Mouse (Mus musculus) C2C12 (cell line): ENCODE measurements around the gene Plcb4. TPM values are rescaled to one million over a fixed set of nuclear protein-coding genes. Genes with fewer than 3 reads are reported as not detected.

Experiments
- H3K27me3 ChIP-seq: one replicate; pipeline ENCODE4 v1.6.1; 2011; ENCODE audit not compliant: control insufficient read depth, insufficient read depth, insufficient read length
- H3K36me3 ChIP-seq: one replicate; pipeline ENCODE4 v1.6.1; 2011; ENCODE audit not compliant: control insufficient read depth, insufficient read depth
- H3K4me3 ChIP-seq: one replicate; pipeline ENCODE4 v1.5.1; 2011; ENCODE audit warnings: mild to moderate bottlenecking, control low read depth; ENCODE audit not compliant: poor library complexity, insufficient read depth, severe bottlenecking
- H3K79me2 ChIP-seq: one replicate; pipeline ENCODE4 v1.6.1; 2011; ENCODE audit not compliant: control insufficient read depth, insufficient read depth
- H3K79me3 ChIP-seq: one replicate; pipeline ENCODE4 v1.6.1; 2011; ENCODE audit warnings: low read depth, control low read depth
- H3ac ChIP-seq: one replicate; pipeline ENCODE3; 2011; ENCODE audit warnings: low read depth; ENCODE audit not compliant: control insufficient read depth, insufficient read length
- CEBPB ChIP-seq: IDR thresholded peaks from one replicate; pipeline ENCODE4 v1.6.1; 2011; ENCODE audit warnings: low read depth, mild to moderate bottlenecking, control low read depth, moderate library complexity
- CTCF ChIP-seq: IDR thresholded peaks from one replicate; pipeline ENCODE4 v1.5.1; 2011; ENCODE audit not compliant: control insufficient read depth, insufficient read depth, insufficient read length
- FOSL1 ChIP-seq: IDR thresholded peaks from one replicate; pipeline ENCODE4 v1.8.0; 2011; ENCODE audit warnings: mild to moderate bottlenecking, low read length; ENCODE audit not compliant: poor library complexity, insufficient read depth, severe bottlenecking
- MAX ChIP-seq: IDR thresholded peaks from one replicate; pipeline ENCODE4 v1.6.1; 2011; ENCODE audit warnings: mild to moderate bottlenecking, control low read depth
- MYOD1 ChIP-seq: IDR thresholded peaks from one replicate; pipeline ENCODE4 v1.6.1; 2011; ENCODE audit warnings: low read depth; ENCODE audit not compliant: control insufficient read depth, insufficient read length
- MYOG ChIP-seq: IDR thresholded peaks from one replicate; pipeline ENCODE4 v1.6.1; 2011; ENCODE audit not compliant: control insufficient read depth, insufficient read length; ENCODE audit errors: extremely low read depth
- USF1 ChIP-seq: IDR thresholded peaks from one replicate; pipeline ENCODE4 v1.6.1; 2011; ENCODE audit warnings: low read depth, mild to moderate bottlenecking, control low read depth, moderate library complexity
- polyA plus RNA-seq: library from polyadenylated mRNA; unstranded; fragments of >200 nt; fragmentation: generic; extraction: Trizol; gene quantifications from one replicate; pipeline ENCODE4 v1.2.1, GENCODE M21; 2012; ENCODE audit warnings: missing spikeins

The Plcb4 gene
- polyA plus RNA-seq, 1 experiment: 3.0 TPM

DNA sequence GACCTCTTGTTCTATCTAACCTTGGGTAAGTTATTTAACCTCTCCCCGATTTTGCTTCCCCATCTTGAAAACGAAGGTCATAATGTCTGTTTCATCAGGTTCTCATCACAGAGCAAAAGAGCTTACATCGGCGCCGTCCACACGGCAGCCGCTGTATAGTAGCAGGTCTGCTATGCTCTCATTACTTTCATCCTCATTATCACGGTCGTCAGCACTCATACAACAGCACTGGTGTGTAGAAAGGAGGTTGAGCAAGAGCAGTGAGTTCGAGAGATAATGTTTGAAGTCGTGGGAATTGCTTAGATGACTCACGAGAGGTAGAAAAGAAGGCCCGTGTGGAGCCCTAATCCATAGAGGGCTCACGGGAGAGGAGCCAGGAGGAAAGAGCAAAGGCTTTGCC lies 304.3 kb downstream of the Plcb4 start:
- H3K36me3 ChIP-seq: no peaks in the 10 kb centered on the region
- TF ChIP-seq MYOG: no peak
- no peak overlapping the region for H3ac ChIP-seq
- H3K79me2 ChIP-seq: no peaks in the 10 kb centered on the region
- H3K4me3 ChIP-seq: no peak overlapping the region
- H3K27me3 ChIP-seq: no peaks in the 10 kb centered on the region
- no peaks in the 10 kb centered on the region for H3K79me3 ChIP-seq

DNA sequence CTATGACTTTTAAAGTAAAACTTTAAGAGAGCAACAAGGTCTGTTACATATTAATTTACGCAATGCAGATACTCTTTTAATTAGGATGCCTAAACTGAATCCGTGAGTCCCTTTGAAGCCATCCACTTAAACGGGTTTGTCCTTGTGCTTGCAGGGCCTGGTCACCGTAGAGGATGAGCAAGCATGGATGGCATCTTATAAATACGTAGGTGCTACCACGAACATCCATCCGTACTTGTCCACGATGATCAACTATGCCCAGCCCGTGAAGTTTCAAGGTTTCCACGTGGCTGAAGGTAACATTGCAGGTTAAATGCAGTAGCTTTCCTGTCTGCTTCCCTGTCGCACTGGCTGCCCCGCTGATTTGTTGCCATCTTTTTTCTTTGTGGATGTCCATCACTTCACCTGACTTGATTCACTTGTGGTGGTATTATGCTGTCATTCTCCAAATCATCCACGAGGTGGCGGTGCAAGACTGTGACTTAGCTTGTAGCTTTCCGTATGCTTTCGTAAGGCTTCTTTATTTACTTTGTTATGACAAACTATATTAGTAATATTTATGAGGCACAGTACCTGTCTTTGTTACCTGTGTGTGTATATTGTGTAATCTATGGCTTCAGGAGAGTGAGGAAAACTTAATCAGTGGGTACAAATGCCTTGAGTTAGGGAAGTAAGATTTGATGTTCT lies 308.2 kb downstream of the Plcb4 start:
- Histone ChIP-seq H3K4me3 (no peak overlapping the region), H3ac (no peak overlapping the region), H3K27me3 (no peaks in the 10 kb centered on the region), H3K79me2 (no peaks in the 10 kb centered on the region), H3K36me3 (no peaks in the 10 kb centered on the region), H3K79me3 (no peaks in the 10 kb centered on the region)
- TF ChIP-seq USF1 (no peak), FOSL1 (no peak), CTCF (peak; percentile 37), MYOD1 (no peak)

DNA sequence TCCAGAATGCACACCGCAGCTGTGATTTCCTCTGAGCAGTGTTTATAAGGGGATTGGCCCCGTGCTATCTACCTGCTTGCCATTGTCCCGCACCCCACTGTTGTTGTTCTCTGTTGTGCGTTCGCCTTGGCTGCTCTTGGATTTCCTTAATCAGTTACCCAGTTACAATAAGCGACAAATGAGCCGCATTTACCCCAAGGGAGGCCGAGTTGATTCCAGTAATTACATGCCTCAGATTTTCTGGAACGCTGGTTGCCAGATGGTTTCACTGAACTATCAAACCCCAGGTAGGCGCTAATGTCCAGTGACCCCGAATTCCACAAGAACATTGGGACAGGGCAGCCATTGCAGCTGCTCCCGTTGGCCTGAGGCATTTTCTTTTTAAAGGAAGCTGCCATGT lies 309.3 kb downstream of the Plcb4 start:
- no peak overlapping the region for H3ac ChIP-seq
- H3K27me3 ChIP-seq: no peaks in the 10 kb centered on the region
- no peaks in the 10 kb centered on the region for H3K36me3 ChIP-seq
- no peak for TF ChIP-seq MAX
- no peak for TF ChIP-seq CTCF
- TF ChIP-seq USF1: no peak
- TF ChIP-seq MYOG: no peak
- no peak for TF ChIP-seq FOSL1
- no peak for TF ChIP-seq CEBPB
- no peaks in the 10 kb centered on the region for H3K79me3 ChIP-seq
- no peaks in the 10 kb centered on the region for H3K79me2 ChIP-seq
- H3K4me3 ChIP-seq: no peak overlapping the region

DNA sequence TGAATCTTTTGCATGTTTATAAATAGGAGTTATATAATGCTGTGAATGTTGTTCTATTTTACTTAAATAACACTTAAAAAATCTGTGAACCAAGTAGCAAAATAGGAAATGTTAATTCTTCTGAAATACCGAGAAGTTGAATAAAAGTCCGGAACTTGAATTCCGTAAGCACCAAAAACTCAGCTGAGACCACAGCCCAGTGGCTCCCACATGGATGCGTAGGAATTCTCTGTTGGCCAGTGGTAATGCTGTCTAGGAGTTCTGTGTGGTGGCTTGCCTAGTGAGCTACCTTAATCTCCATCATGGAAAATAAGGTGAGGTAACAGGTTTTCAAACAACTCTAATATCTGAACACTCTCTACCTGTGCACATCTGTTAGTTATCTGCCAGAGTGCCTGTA lies 312.1 kb downstream of the Plcb4 start:
- Histone ChIP-seq H3K79me3 (no peaks in the 10 kb centered on the region), H3K4me3 (no peak overlapping the region), H3K36me3 (no peaks in the 10 kb centered on the region), H3K79me2 (no peaks in the 10 kb centered on the region), H3K27me3 (no peaks in the 10 kb centered on the region), H3ac (no peak overlapping the region)
- TF ChIP-seq CEBPB (no peak), MYOG (no peak), MYOD1 (no peak), MAX (no peak), FOSL1 (no peak), CTCF (no peak), USF1 (no peak)

DNA sequence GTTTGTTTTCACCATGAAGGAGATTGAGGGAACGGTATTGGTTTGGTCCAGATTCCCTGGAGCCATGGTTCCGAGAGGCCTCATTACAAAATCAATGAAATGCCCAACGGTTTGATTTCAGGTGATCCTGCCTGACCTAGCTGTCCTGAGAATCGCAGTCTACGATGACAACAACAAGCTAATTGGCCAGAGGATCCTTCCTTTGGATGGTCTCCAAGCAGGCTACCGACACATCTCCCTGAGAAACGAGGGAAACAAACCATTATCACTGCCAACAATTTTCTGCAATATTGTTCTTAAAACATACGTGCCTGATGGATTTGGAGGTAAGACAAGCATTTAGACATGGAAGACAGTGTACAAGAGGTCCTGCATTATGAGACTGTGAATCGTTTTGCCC lies 317.2 kb downstream of the Plcb4 start:
- H3K79me3 ChIP-seq: no peaks in the 10 kb centered on the region
- no peaks in the 10 kb centered on the region for H3K36me3 ChIP-seq
- H3K4me3 ChIP-seq: no peak overlapping the region
- H3K27me3 ChIP-seq: no peaks in the 10 kb centered on the region
- no peaks in the 10 kb centered on the region for H3K79me2 ChIP-seq
- TF ChIP-seq USF1 (no peak), CEBPB (no peak), MYOD1 (no peak), MAX (no peak), FOSL1 (no peak), CTCF (no peak), MYOG (no peak)
- no peak overlapping the region for H3ac ChIP-seq

DNA sequence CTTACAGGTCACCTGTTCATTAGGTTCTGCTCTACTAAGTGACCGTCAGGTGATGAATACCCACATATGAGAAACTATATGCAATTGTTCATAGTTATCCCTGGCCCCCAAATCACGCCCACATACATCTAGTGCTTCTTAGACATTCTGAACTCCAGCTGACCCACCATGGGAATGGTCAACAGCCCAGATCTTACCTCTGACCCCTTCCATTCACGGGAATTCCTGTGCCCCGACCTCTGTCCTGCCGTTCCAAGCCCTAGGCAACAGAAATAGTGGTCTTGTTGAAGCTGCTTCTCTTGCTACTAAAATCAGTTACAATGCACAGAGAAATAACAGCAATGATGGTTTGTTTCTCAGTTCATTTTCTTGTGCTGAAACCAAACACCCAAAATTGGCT lies 320.0 kb downstream of the Plcb4 start:
- Histone ChIP-seq H3K4me3 (no peak overlapping the region), H3K79me3 (no peaks in the 10 kb centered on the region), H3K36me3 (no peaks in the 10 kb centered on the region), H3K79me2 (no peaks in the 10 kb centered on the region), H3ac (no peak overlapping the region), H3K27me3 (no peaks in the 10 kb centered on the region)
- no peak for TF ChIP-seq MYOG
- TF ChIP-seq CTCF: no peak
- no peak for TF ChIP-seq MYOD1
- no peak for TF ChIP-seq USF1
- TF ChIP-seq CEBPB: no peak
- no peak for TF ChIP-seq MAX
- no peak for TF ChIP-seq FOSL1
